Mouse (Mus musculus) lung, adult 2 months (tissue): ENCODE data around the gene Col4a3. TPM values are rescaled to one million over a fixed set of nuclear protein-coding genes. Genes with fewer than 3 reads are reported as not detected.
A peak's percentile ranks its signal among the peaks of the same experiment; 100 is the strongest.

Source experiments
- DNase-seq: peaks from one replicate; pipeline ENCODE4 v3.0.0; 2022
- H3K4me1 ChIP-seq: fragments of 200-500 bp; 2 replicates; pipeline ENCODE4 v1.6.1; 2011; ENCODE audit warnings: low read length; ENCODE audit not compliant: control insufficient read depth, insufficient read depth
- H3K4me3 ChIP-seq: fragments of 200-500 bp; replicated peaks from 2 replicates; pipeline ENCODE3; 2011; ENCODE audit warnings: low read depth, mild to moderate bottlenecking, control low read depth, low read length; ENCODE audit errors: extremely low read depth
- CTCF ChIP-seq: fragments of 200-500 bp; IDR thresholded peaks from 2 replicates; pipeline ENCODE4 v1.5.1; 2011; ENCODE audit warnings: mild to moderate bottlenecking, low read length, control low read depth; ENCODE audit not compliant: insufficient read depth
- POLR2A ChIP-seq: fragments of 200-500 bp; IDR thresholded peaks from 2 replicates; pipeline ENCODE4 v1.6.1; 2011; ENCODE audit warnings: low read depth, mild to moderate bottlenecking, control low read depth, low read length, borderline replicate concordance; ENCODE audit errors: extremely low read depth
- WGBS: fragments of 180-500 bp; shearing (Covaris S2); methylation state at CpG from one replicate; pipeline ENCODE4 v1.1.7; 2018; 5-methylcytosine and 5-hydroxymethylcytosine counted together
- polyA plus RNA-seq: library from polyadenylated mRNA; depleted of rRNA; stranded (reverse); fragments of >200 nt; gene quantifications from 2 replicates; pipeline ENCODE4 v1.2.3, GENCODE M21; 2012

Gene Col4a3
- polyA plus RNA-seq, 1 experiment: 64.6 TPM

- no peak for DNase-seq
- Histone ChIP-seq H3K4me3 (peak overlapping the region; percentile 78), H3K4me1 (no peaks in the 10 kb centered on the region)
- WGBS: 2% methylated on average over 37 of the region's 37 CpGs
- TF ChIP-seq CTCF (no peak), POLR2A (no peak)
Measured at GRCm38 (mm10) chr1:82725026-82725874, 138.5 kb downstream of the Col4a3 start.

GRCm38 (mm10) chr1:82725875-82726185 is 139.1 kb downstream of the Col4a3 start:
- no peaks in the 10 kb centered on the region for H3K4me1 ChIP-seq
- no peak overlapping the region for H3K4me3 ChIP-seq
- WGBS: 39% methylated on average over 4 of the region's 4 CpGs
- no peak for DNase-seq
- TF ChIP-seq POLR2A (no peak), CTCF (no peak)

GRCm38 (mm10) chr1:82726482-82726881 is 139.8 kb downstream of the Col4a3 start:
- DNase-seq: no peak
- no peaks in the 10 kb centered on the region for H3K4me1 ChIP-seq
- H3K4me3 ChIP-seq: no peak overlapping the region
- no peak for TF ChIP-seq CTCF
- 85% methylated on average over 5 of the region's 5 CpGs for WGBS

GRCm38 (mm10) chr1:82733357-82733756 is 146.6 kb downstream of the Col4a3 start:
- TF ChIP-seq POLR2A (no peak), CTCF (no peak)
- 98% methylated on average over 1 of the region's 1 CpGs for WGBS
- H3K4me1 ChIP-seq: no peaks in the 10 kb centered on the region; the same call in 1 of the 2 replicates
- no peak overlapping the region for H3K4me3 ChIP-seq
- DNase-seq: no peak

GRCm38 (mm10) chr1:82738066-82738465 is 151.3 kb downstream of the Col4a3 start:
- TF ChIP-seq CTCF (no peak), POLR2A (no peak)
- Histone ChIP-seq H3K4me3 (no peak overlapping the region), H3K4me1 (no peaks in the 10 kb centered on the region; the same call in 1 of the 2 replicates)
- DNase-seq: no peak
- WGBS: 65% methylated on average over 1 of the region's 1 CpGs

GRCm38 (mm10) chr1:82741539-82741938 is 154.8 kb downstream of the Col4a3 start:
- no peak overlapping the region for H3K4me3 ChIP-seq
- no peak for TF ChIP-seq POLR2A
- no peak for TF ChIP-seq CTCF
- 83% methylated on average over 7 of the region's 7 CpGs for WGBS

GRCm38 (mm10) chr1:82743962-82744361 is 157.2 kb downstream of the Col4a3 start:
- TF ChIP-seq POLR2A: no peak
- TF ChIP-seq CTCF: no peak
- H3K4me3 ChIP-seq: no peak overlapping the region
- no peak for DNase-seq
- 85% methylated on average over 3 of the region's 3 CpGs for WGBS
- no peaks in the 10 kb centered on the region for H3K4me1 ChIP-seq

More at GRCm38 (mm10) chr1:82741539-82741938, 154.8 kb downstream of the Col4a3 start:
- no peaks in the 10 kb centered on the region; the same call in 1 of the 2 replicates for H3K4me1 ChIP-seq
- DNase-seq: no peak

- 82% methylated on average over 4 of the region's 4 CpGs for WGBS
- TF ChIP-seq CTCF (no peak), POLR2A (no peak)
- Histone ChIP-seq H3K4me3 (no peak overlapping the region), H3K4me1 (no peaks in the 10 kb centered on the region)
- no peak for DNase-seq
Measured at GRCm38 (mm10) chr1:82746408-82746807, 159.7 kb downstream of the Col4a3 start.

GRCm38 (mm10) chr1:82747714-82748452 is 161.2 kb downstream of the Col4a3 start:
- TF ChIP-seq POLR2A: no peak
- TF ChIP-seq CTCF: no peak
- WGBS: 83% methylated on average over 2 of the region's 2 CpGs
- no peak for DNase-seq
- H3K4me3 ChIP-seq: no peak overlapping the region
- no peaks in the 10 kb centered on the region for H3K4me1 ChIP-seq
